Mouse (Mus musculus) kidney, adult 18-20 months (tissue): ENCODE measurements around the gene Col6a6.
A peak's percentile ranks its signal among the peaks of the same experiment; 100 is the strongest.
"Not testable (repeated sequence)": the region's sequence is repeated elsewhere in the genome, so short reads cannot be mapped to it uniquely, and the experiment has no call there.

Source experiments
- DNase-seq: peaks from one replicate; pipeline ENCODE4 v3.0.0; 2021

The Col6a6 gene

GRCm38 (mm10) chr9:105658216-105658615, 169.7 kb downstream of the Col6a6 start:
- DNase-seq: no peak

- DNase-seq: no peak
These were observed 171.8 kb downstream of the Col6a6 start for GRCm38 (mm10) chr9:105656189-105656588.

DNA sequence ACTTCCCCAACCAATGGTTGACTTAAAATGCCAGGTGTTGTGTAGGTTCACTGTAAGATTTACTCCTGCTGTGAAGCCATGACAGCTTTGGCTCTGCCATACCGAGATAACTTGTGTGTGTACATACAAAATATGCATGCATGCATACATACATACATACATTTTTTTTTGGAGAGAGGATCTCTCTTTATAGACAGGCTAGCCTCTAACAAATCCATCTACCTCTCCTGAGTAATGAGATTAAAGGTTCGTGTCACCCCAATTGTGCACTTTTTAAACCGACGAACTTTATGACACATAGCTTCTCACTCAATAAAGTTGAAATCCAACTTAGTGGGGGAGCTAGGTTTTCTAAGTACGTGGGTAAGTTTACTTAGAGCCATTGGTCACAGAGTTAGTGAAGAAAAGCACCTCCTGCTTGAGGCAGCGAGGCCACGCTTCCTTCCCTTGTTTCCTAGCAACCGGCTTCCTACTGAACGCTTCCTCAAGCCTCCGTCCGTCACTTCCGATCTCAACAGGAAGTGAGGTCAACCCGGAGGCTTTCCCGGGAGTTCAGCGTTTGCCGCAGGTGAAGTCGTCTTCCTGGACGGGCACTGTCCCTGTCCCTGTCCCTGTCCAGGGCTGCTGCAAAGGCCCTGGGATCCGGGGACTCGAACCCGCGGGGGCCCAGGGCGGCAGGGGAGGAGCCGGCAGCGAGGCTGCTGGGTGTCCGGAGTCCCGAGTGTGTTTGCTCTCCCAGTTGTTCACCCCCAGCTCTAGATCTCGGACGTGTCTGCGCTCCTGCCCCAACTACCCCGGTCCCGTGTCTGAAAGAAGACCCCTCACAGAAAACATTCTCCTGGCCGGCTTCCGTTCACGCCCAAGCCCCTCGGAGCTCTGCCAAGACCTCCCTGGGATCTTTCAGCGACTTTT, 185.2 kb downstream of the Col6a6 start, which contains the start of gene Pik3r4:
Pik3r4 (plus strand) TSS at position 519 of the 912 bp plus-strand sequence.
- peak; percentile 87 for DNase-seq

DNA sequence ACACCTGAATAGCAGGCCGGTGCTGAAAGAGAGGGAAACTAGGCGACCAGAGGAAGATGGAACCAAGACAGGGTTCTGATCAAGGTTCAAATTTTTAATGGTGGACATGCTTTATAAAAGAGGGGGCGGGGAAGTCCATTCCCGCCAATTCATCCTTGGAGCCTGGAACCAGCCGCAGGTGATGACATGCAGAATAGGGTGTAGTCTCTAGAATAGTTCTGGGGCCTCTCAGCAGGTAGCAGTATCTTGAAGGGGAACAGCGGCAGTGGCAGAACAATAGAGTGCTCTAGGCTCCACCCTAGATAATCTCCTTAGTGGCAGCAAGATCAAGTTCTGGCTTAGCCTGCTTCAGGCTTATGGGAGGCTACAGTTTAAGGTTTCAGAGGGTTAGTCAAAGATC, 186.6 kb downstream of the Col6a6 start:
- not testable (repeated sequence) for DNase-seq
